Mouse (Mus musculus): ENCODE data around the gene Arpc5.

DNA sequence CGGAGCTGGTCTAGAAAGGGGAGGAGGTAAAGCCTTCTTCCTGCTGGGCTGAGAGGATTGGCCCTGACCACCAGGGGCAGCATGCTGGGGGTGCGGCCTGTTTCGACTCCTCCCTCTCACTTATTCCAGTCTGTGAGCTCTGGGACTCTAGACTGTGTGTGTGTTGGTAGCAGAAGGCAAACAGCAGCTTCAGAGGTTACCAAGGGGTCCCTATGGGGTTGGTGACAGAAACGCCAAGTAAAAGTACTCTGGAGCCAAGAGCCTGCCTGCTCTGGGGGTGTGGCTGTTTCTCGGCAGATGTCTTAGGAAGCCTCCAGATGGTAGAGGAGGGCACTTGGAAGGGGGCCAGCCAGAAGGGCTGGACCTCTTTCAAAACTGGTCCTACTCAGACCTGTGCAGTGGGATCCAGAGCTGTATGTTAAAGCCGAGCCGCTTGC lies 48.9 kb downstream of the Arpc5 start:
- 0 out of 2 replicates have a peak, but pooled peaks have one; percentile 16 for TF ChIP-seq CTCF (IDR thresholded peaks at IDR 0.05; ENCODE audit: borderline replicate concordance, control insufficient read depth, extremely low read depth, insufficient read depth, low read length, poor library complexity)
- no peak for TF ChIP-seq POLR2A (IDR thresholded peaks at IDR 0.05; ENCODE audit: control insufficient read depth, extremely low read depth, insufficient read depth, low read length, poor library complexity)

Data from thymus, adult 2 months (tissue).